Mouse (Mus musculus) MEL (cell line): ENCODE measurements around the gene Dgkg. TPM values are rescaled to one million over a fixed set of nuclear protein-coding genes. Genes with fewer than 3 reads are reported as not detected.

Experiments
- DNase-seq: peaks from one replicate; pipeline ENCODE4 v3.0.0; 2011; ENCODE audit warnings: low read depth, low spot score
- H3K27ac ChIP-seq: 2 replicates; pipeline ENCODE4 v1.5.1; 2012; ENCODE audit warnings: low read depth, mild to moderate bottlenecking, control low read depth, low read length, moderate library complexity; ENCODE audit not compliant: control insufficient read depth
- H3K27me3 ChIP-seq, 2 experiments: fragments of 150-350 bp in 1 of 2; sonication (generic) in 1 of 2; 2 replicates each; pipeline ENCODE4 v1.6.1; 2012; ENCODE audit warnings: low read length in 2 of 2, mild to moderate bottlenecking in 2 of 2, improper control_type of control experiment in 1 of 2, moderate library complexity in 1 of 2; ENCODE audit not compliant: insufficient read depth in 2 of 2, control insufficient read depth in 1 of 2
- H3K36me3 ChIP-seq, 2 experiments: 2 replicates each; pipeline ENCODE4 v1.6.1; 2012 to 2014; ENCODE audit warnings: low read length in 2 of 2, improper control_type of control experiment in 1 of 2, inconsistent platforms in 1 of 2, mild to moderate bottlenecking in 1 of 2; ENCODE audit not compliant: insufficient read depth in 2 of 2, control insufficient read depth in 1 of 2
- H3K4me1 ChIP-seq, 2 experiments: fragments of 150-350 bp in 1 of 2; sonication (generic) in 1 of 2; 2 replicates each; pipeline ENCODE4 v1.6.1; 2012; ENCODE audit warnings: low read length in 2 of 2, improper control_type of control experiment in 1 of 2, mild to moderate bottlenecking in 1 of 2; ENCODE audit not compliant: insufficient read depth in 2 of 2, control insufficient read depth in 1 of 2
- H3K4me3 ChIP-seq, 2 experiments: fragments of 150-350 bp in 1 of 2; sonication (generic) in 1 of 2; 2 replicates each; pipeline ENCODE4 v1.5.1; 2012; ENCODE audit warnings: low read depth in 2 of 2, low read length in 2 of 2, mild to moderate bottlenecking in 2 of 2, moderate library complexity in 2 of 2, control low read depth in 1 of 2, improper control_type of control experiment in 1 of 2; ENCODE audit not compliant: control insufficient read depth in 1 of 2, insufficient read depth in 1 of 2
- H3K79me2 ChIP-seq: 2 replicates; pipeline ENCODE4 v1.6.1; 2012; ENCODE audit warnings: mild to moderate bottlenecking, low read length, moderate library complexity; ENCODE audit not compliant: control insufficient read depth, poor library complexity, insufficient read depth
- H3K9ac ChIP-seq: 2 replicates; pipeline ENCODE4 v1.6.1; 2012; ENCODE audit warnings: low read depth, mild to moderate bottlenecking, control low read depth, low read length, moderate library complexity; ENCODE audit not compliant: control insufficient read depth, poor library complexity, severe bottlenecking
- H3K9me3 ChIP-seq: fragments of 150-350 bp; sonication (generic); replicated peaks from 2 replicates; pipeline ENCODE4 v1.6.1; 2012; ENCODE audit warnings: mild to moderate bottlenecking, low read length, improper control_type of control experiment, moderate library complexity; ENCODE audit not compliant: insufficient read depth
- BHLHE40 ChIP-seq: IDR thresholded peaks from 2 replicates; pipeline ENCODE4 v1.6.1; 2012; ENCODE audit warnings: low read depth, mild to moderate bottlenecking, inconsistent platforms, low read length, improper control_type of control experiment, borderline replicate concordance
- CTCF ChIP-seq, 3 experiments: IDR thresholded peaks in 2 of 3; conservative IDR thresholded peaks in 1 of 3; 2 replicates each; pipeline ENCODE4 v1.5.1; 2011 to 2012; ENCODE audit warnings: low read length in 3 of 3, low read depth in 2 of 3, mild to moderate bottlenecking in 2 of 3, improper control_type of control experiment in 1 of 3, inconsistent platforms in 1 of 3, mixed read lengths in 1 of 3, moderate library complexity in 1 of 3; ENCODE audit not compliant: control insufficient read depth in 1 of 3, insufficient read depth in 1 of 3, poor library complexity in 1 of 3, severe bottlenecking in 1 of 3
- ELF1 ChIP-seq: IDR thresholded peaks from 2 replicates; pipeline ENCODE4 v1.6.1; 2014; ENCODE audit warnings: low read depth, mild to moderate bottlenecking, inconsistent platforms, low read length, improper control_type of control experiment, moderate library complexity
- ETS1 ChIP-seq: IDR thresholded peaks from 2 replicates; pipeline ENCODE4 v1.6.1; 2012; ENCODE audit warnings: low read depth, mild to moderate bottlenecking, inconsistent platforms, low read length, improper control_type of control experiment, moderate library complexity
- KAT2A ChIP-seq: conservative IDR thresholded peaks from 2 replicates; pipeline ENCODE4 v1.6.1; 2012; ENCODE audit warnings: low read depth, low read length, improper control_type of control experiment, inconsistent platforms
- MAFK ChIP-seq: IDR thresholded peaks from 2 replicates; pipeline ENCODE4 v1.6.1; 2011; ENCODE audit warnings: low read depth, mild to moderate bottlenecking, low read length, improper control_type of control experiment, borderline replicate concordance
- MAX ChIP-seq: IDR thresholded peaks from 2 replicates; pipeline ENCODE4 v1.6.1; 2011; ENCODE audit warnings: low read length, improper control_type of control experiment
- MXI1 ChIP-seq: IDR thresholded peaks from 2 replicates; pipeline ENCODE4 v1.6.1; 2011; ENCODE audit warnings: mild to moderate bottlenecking, low read depth, low read length, improper control_type of control experiment
- MYB ChIP-seq: IDR thresholded peaks from 2 replicates; pipeline ENCODE4 v1.6.1; 2011; ENCODE audit warnings: mild to moderate bottlenecking, low read depth, low read length, improper control_type of control experiment
- MYC ChIP-seq: IDR thresholded peaks from 2 replicates; pipeline ENCODE4 v1.6.1; 2011; ENCODE audit warnings: low read depth, mild to moderate bottlenecking, low read length, improper control_type of control experiment, moderate library complexity
- NELFE ChIP-seq: IDR thresholded peaks from 2 replicates; pipeline ENCODE4 v1.6.1; 2011; ENCODE audit warnings: low read depth, low read length, improper control_type of control experiment
- POLR2A ChIP-seq, 2 experiments: IDR thresholded peaks; 2 replicates each; pipeline ENCODE4 v1.6.1; 2011 to 2012; ENCODE audit warnings: low read length in 2 of 2, mild to moderate bottlenecking in 2 of 2, control low read depth in 1 of 2, improper control_type of control experiment in 1 of 2, low read depth in 1 of 2, moderate library complexity in 1 of 2; ENCODE audit not compliant: control insufficient read depth in 1 of 2, insufficient read depth in 1 of 2, poor library complexity in 1 of 2
- POLR2AphosphoS5 ChIP-seq: IDR thresholded peaks from 2 replicates; pipeline ENCODE4 v1.6.1; 2012; ENCODE audit warnings: low read depth, borderline replicate concordance, mild to moderate bottlenecking, inconsistent platforms, low read length, moderate library complexity, mixed read lengths
- RAD21 ChIP-seq: IDR thresholded peaks from 2 replicates; pipeline ENCODE4 v1.6.1; 2011; ENCODE audit warnings: mild to moderate bottlenecking, low read depth, low read length, improper control_type of control experiment
- RCOR1 ChIP-seq: IDR thresholded peaks from 2 replicates; pipeline ENCODE4 v1.6.1; 2012; ENCODE audit warnings: low read depth, mild to moderate bottlenecking, inconsistent platforms, low read length, improper control_type of control experiment
- SIN3A ChIP-seq: IDR thresholded peaks from 2 replicates; pipeline ENCODE4 v1.6.1; 2012; ENCODE audit warnings: low read length, improper control_type of control experiment, inconsistent platforms
- TAL1 ChIP-seq: IDR thresholded peaks from 2 replicates; pipeline ENCODE4 v1.6.1; 2012; ENCODE audit warnings: mild to moderate bottlenecking, inconsistent platforms, low read length, moderate library complexity, mixed read lengths
- TCF12 ChIP-seq: IDR thresholded peaks from 2 replicates; pipeline ENCODE4 v1.6.1; 2014; ENCODE audit warnings: low read depth, mild to moderate bottlenecking, inconsistent platforms, low read length, improper control_type of control experiment, moderate library complexity
- ZKSCAN1 ChIP-seq: IDR thresholded peaks from 2 replicates; pipeline ENCODE4 v1.6.1; 2012; ENCODE audit warnings: low read depth, mild to moderate bottlenecking, inconsistent platforms, low read length, improper control_type of control experiment, moderate library complexity
- ZMIZ1 ChIP-seq: IDR thresholded peaks from 2 replicates; pipeline ENCODE4 v1.6.1; 2012; ENCODE audit warnings: low read depth, mild to moderate bottlenecking, inconsistent platforms, low read length, improper control_type of control experiment, moderate library complexity
- ZNF384 ChIP-seq: IDR thresholded peaks from 2 replicates; pipeline ENCODE4 v1.6.1; 2012; ENCODE audit warnings: low read depth, mild to moderate bottlenecking, inconsistent platforms, low read length, improper control_type of control experiment
- polyA plus RNA-seq, 2 experiments: library from polyadenylated mRNA; stranded (reverse) in 1 of 2; unstranded in 1 of 2; fragments of >175 nt in 1 of 2; fragments of >200 nt in 1 of 2; gene quantifications; 2 replicates each; pipeline versions ENCODE4 v1.2.1 to v1.2.4; 2012; ENCODE audit warnings: low replicate concordance in 2 of 2, low read depth in 1 of 2; ENCODE audit not compliant: insufficient read length in 2 of 2, insufficient read depth in 1 of 2, missing spikeins in 1 of 2
- total RNA-seq: library from RNA; depleted of rRNA; stranded (reverse); fragments of 300-350 nt; gene quantifications from 2 replicates; pipeline ENCODE4 v1.2.3, GENCODE M21; 2012

The Dgkg gene
- total and polyA plus RNA-seq, 3 experiments: not detected

GRCm38 (mm10) chr16:22554996-22555395 lies 102.0 kb downstream of the Dgkg start (continued):
- TF ChIP-seq MYC: no peak
- TF ChIP-seq CTCF (IDR thresholded peaks at IDR 0.05 in 2 of 3, conservative IDR thresholded peaks at IDR 0.05 in 1 of 3; ENCODE audit: control insufficient read depth in 1 of 3, insufficient read depth in 1 of 3, low read depth in 2 of 3, low read length in 3 of 3, poor library complexity in 1 of 3, severe bottlenecking in 1 of 3): peak in 2 of 3 experiments; percentile 59 to 60; a peak in 5 of 6 replicates
- TF ChIP-seq BHLHE40: no peak
- TF ChIP-seq MAX: no peak
- no peak for TF ChIP-seq SIN3A
- TF ChIP-seq ETS1: no peak
- TF ChIP-seq NELFE: no peak

- no peak for TF ChIP-seq ZKSCAN1
- no peak for TF ChIP-seq ZNF384
- DNase-seq: no peak
- Histone ChIP-seq H3K9ac (no peak overlapping the region), H3K27me3 (no peaks in the 10 kb centered on the region; a peak in 1 of 4 replicates), H3K4me1 (no peaks in the 10 kb centered on the region), H3K36me3 (no peaks in the 10 kb centered on the region), H3K79me2 (no peaks in the 10 kb centered on the region), H3K9me3 (no peaks in the 10 kb centered on the region), H3K4me3 (no peak overlapping the region), H3K27ac (no peak overlapping the region)
These were observed 104.7 kb downstream of the Dgkg start for GRCm38 (mm10) chr16:22552351-22552750.

GRCm38 (mm10) chr16:22551231-22552000 lies 105.6 kb downstream of the Dgkg start:
- no peaks in the 10 kb centered on the region for H3K36me3 ChIP-seq
- no peak for TF ChIP-seq MYB
- no peak for TF ChIP-seq POLR2AphosphoS5
- TF ChIP-seq ZMIZ1: no peak
- TF ChIP-seq CTCF (IDR thresholded peaks at IDR 0.05 in 2 of 3, conservative IDR thresholded peaks at IDR 0.05 in 1 of 3; ENCODE audit: control insufficient read depth in 1 of 3, insufficient read depth in 1 of 3, low read depth in 2 of 3, low read length in 3 of 3, poor library complexity in 1 of 3, severe bottlenecking in 1 of 3): no peak
- TF ChIP-seq RAD21: no peak
- TF ChIP-seq TAL1: no peak
- TF ChIP-seq TCF12: no peak
- TF ChIP-seq RCOR1: no peak
- TF ChIP-seq BHLHE40: no peak
- no peak for TF ChIP-seq ELF1
- no peak for TF ChIP-seq ZKSCAN1
- no peak for TF ChIP-seq MAX
- no peak for TF ChIP-seq KAT2A
- TF ChIP-seq POLR2A (IDR thresholded peaks at IDR 0.05; ENCODE audit: control insufficient read depth in 1 of 2, insufficient read depth in 1 of 2, low read depth in 1 of 2, low read length in 2 of 2, poor library complexity in 1 of 2): no peak
- TF ChIP-seq MAFK: no peak
- no peak for TF ChIP-seq NELFE
- no peak for TF ChIP-seq MXI1
- TF ChIP-seq, all 39 proteins: peak for 0
- no peak overlapping the region for H3K27ac ChIP-seq
- no peak overlapping the region for H3K9ac ChIP-seq
- no peaks in the 10 kb centered on the region; a peak in 1 of 4 replicates for H3K27me3 ChIP-seq
- no peaks in the 10 kb centered on the region for H3K4me1 ChIP-seq
- H3K4me3 ChIP-seq: no peak overlapping the region
- no peaks in the 10 kb centered on the region for H3K79me2 ChIP-seq
- no peaks in the 10 kb centered on the region for H3K9me3 ChIP-seq
- no peak for DNase-seq
